Mouse (Mus musculus) embryo, embryonic 9.5 days (tissue): ENCODE measurements around the gene 4930512M02Rik.
"Not testable (repeated sequence)": the region's sequence is repeated elsewhere in the genome, so short reads cannot be mapped to it uniquely, and the experiment has no call there.

Experiments used
- DNase-seq: peaks from one replicate; pipeline ENCODE4 v3.0.0-alpha.2; 2017; ENCODE audit errors: extremely low spot score

Gene 4930512M02Rik

DNA sequence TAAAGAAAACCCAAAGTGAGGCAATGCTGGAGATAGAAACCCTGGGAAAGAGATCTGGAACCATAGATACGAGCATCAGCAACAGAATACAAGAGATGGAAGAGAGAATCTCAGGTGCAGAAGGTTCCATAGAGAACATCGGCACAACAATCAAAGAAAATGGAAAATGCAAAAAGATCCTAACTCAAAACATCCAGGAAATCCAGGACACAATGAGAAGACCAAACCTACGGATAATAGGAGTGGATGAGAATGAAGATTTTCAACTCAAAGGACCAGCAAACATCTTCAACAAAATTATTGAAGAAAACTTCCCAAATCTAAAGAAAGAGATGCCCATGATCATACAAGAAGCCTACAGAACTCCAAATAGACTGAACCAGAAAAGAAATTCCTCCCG, at the start of gene 4930512M02Rik:
Gene 4930512M02Rik (minus strand): TSS at position 101 of the 400 bp plus-strand sequence.
- DNase-seq, result not testable (repeated sequence)

DNA sequence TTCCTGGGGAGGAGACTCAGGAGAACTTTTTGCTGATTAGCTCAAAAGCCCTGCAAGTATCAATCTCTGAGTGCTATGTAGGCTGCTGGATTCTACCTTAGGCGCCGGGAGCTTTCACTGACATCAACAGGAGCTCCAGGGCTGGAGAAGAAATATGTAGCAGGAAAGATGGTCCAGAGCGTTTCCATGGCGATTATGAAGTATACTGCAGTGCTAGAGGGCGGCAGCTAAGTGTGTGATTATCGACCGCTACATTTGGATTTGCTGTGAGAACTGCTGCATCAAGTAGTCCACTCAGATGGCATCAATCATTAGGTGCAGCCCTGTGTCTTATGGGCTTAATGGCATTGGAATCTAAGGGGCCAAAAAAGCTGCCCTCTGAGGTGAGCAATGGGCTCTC, 49.5 kb upstream of the 4930512M02Rik start:
- DNase-seq, result no peak

GRCm38 (mm10) chr11:11676068-11676741, 48.6 kb upstream of the 4930512M02Rik start:
- no peak for DNase-seq

GRCm38 (mm10) chr11:11675063-11675462, 47.4 kb upstream of the 4930512M02Rik start:
- DNase-seq, result no peak

DNA sequence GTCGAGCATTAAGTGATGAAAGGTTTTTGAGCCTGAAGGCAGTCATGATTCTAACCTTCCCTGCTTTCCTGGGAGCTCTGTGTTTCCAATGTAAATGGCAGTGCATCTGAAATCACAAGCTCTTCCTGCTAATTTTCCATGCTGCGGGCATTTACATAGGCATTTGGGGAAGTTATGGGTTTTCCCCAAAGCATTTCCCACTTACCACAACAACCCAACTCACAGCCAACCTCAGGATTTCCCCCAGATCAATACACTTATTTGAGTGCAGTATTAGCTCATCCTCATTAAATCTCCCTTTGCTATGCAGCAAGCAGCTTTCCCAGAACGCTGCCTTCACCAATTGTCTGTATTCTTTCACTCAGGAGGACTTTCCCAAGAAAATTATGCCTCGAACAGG, 45.3 kb upstream of the 4930512M02Rik start:
- DNase-seq, result no peak

- no peak for DNase-seq
These were observed 40.3 kb upstream of the 4930512M02Rik start for GRCm38 (mm10) chr11:11667922-11668290.

DNA sequence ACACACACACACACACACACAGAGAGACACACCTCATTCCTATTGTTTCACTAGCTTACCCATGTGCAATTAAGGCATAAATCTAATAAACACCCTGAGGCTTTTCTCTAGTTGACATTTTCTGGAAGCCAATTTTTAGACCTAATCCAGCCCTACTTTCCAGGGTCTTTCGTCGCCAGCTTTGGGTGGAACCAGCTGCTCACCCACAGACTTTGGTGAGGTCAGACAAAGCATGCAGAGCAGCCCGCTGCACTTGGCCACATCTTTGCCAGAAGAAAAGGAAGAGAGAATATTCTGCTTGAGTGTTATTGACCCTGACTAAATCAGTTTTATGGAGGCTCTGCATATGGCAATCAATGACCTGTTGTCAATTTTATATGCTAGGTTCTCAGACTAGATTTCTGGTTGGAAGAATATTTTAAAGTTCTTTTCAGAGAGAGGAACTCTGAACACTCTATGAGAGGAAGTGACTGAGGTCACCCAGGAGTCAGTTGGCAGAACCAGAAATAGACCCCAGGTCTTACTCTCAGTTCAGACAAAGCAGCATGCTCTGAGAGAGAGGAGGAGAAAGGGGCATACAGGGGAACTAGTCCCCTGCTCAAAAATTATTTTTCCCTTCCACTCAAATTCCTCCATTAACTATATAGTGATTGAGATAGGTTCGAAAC, 39.8 kb upstream of the 4930512M02Rik start:
- DNase-seq, result no peak

GRCm38 (mm10) chr11:11660651-11661050, 33.0 kb upstream of the 4930512M02Rik start:
- no peak for DNase-seq

- no peak for DNase-seq
These were observed 31.2 kb upstream of the 4930512M02Rik start for GRCm38 (mm10) chr11:11658834-11659233.

- DNase-seq, result no peak
These were observed 30.0 kb upstream of the 4930512M02Rik start for GRCm38 (mm10) chr11:11657634-11658033.

GRCm38 (mm10) chr11:11656995-11657530, 29.4 kb upstream of the 4930512M02Rik start:
- DNase-seq, result no peak

DNA sequence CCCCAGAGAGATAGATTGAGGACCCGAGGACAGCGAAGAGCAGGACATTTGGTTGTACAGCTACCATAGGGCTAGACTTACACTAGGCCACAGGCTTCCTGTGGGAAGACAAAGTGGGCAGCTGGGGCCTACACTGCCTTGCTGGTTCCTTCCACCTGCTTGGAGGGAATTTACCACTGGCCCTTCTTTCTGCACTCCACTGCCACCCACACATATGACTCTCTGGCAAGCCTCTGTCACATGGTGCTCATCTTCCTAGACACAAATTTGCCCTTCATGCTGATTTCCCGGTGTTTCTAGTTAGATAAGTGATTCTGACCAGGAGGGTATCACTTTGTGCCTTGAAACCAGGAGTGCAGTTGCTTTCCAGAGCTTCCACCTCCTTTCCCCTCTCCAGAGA, 28.8 kb upstream of the 4930512M02Rik start:
- DNase-seq, result no peak

DNA sequence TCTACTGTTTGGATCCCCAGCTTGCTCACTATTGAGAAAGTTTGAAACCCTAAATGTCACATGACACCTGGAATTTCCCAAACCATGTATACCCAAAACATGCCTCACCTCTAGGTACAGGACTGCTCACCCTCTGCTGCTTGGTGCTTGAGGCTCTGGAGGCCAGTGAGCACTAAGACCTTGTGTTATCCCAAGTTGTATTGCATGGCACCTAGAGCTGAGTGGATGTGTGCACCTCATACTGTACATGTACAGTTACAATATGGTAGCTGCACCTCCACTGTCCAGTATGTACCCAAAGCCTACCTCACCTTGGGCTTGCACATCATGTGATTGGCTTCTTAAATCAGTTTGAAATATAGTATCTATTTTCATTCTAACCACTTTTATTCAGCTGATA, 16.7 kb upstream of the 4930512M02Rik start:
- no peak for DNase-seq

GRCm38 (mm10) chr11:11624073-11624705, 3.4 kb downstream of the 4930512M02Rik start:
- no peak for DNase-seq

DNA sequence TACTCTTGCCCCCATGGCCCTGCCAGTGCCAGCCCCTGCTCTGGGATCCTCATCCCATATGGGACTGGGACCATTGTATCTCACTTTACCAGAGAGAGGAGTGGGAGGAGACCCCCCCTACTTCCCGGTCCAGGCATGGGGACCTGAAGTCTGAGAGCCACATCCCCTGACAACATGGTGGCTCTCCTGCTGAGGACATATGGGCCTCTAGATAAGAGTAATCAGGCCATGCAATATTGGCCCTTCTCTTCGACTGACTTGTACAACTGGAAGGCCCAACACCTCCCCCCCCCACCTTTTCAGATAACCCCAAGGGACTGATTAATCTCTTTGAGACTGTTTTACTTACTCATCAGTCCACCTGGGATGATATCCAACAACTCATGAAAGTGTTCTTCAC, 18.4 kb downstream of the 4930512M02Rik start:
- DNase-seq, result no peak

- DNase-seq, result no peak
These were observed 40.3 kb downstream of the 4930512M02Rik start for GRCm38 (mm10) chr11:11587327-11587726.

DNA sequence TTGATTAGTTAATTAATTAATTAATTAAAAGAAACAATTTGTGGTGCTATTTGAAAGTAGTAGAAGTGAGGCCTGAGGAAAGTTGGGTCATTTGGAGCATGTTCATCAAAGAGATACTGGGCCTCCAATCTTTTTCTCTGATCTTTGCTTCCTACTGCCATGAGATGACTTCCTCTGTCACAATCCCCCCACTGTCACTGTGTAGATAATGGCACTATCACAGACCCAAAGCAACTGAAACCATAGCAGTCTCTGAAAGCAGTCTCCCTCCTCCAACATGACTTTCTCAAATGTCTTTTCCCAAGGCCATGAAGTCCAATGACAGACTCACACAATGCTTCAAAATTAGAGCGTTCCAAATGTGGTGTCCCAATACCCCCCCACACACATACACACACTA, 41.2 kb downstream of the 4930512M02Rik start:
- no peak for DNase-seq

DNA sequence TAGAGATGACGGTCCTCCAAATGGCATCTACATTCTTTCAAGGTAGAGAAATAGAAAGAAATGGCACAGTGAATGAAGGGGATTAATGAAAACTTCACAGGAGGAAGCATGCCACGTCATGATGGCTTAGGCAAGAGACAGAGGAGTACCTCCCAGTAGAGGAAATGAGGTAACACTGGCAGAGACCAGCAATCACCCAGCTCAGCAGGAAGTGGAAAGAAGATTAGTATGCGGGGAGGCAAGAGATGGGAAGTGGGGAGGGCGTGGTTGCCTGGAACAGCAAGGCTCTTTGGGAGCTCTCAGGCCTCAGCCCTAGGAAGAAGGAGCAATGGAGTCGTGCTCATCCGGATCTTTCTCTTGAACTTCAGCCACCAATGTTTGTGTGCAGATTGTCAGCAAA, 53.9 kb downstream of the 4930512M02Rik start:
- DNase-seq, result no peak

- DNase-seq, result no peak
These were observed 56.9 kb downstream of the 4930512M02Rik start for GRCm38 (mm10) chr11:11570747-11571146.

- peak; percentile 10 for DNase-seq
These were observed 58.0 kb downstream of the 4930512M02Rik start for GRCm38 (mm10) chr11:11569466-11570132.

- DNase-seq, result no peak
These were observed 59.6 kb downstream of the 4930512M02Rik start for GRCm38 (mm10) chr11:11568033-11568432.

DNA sequence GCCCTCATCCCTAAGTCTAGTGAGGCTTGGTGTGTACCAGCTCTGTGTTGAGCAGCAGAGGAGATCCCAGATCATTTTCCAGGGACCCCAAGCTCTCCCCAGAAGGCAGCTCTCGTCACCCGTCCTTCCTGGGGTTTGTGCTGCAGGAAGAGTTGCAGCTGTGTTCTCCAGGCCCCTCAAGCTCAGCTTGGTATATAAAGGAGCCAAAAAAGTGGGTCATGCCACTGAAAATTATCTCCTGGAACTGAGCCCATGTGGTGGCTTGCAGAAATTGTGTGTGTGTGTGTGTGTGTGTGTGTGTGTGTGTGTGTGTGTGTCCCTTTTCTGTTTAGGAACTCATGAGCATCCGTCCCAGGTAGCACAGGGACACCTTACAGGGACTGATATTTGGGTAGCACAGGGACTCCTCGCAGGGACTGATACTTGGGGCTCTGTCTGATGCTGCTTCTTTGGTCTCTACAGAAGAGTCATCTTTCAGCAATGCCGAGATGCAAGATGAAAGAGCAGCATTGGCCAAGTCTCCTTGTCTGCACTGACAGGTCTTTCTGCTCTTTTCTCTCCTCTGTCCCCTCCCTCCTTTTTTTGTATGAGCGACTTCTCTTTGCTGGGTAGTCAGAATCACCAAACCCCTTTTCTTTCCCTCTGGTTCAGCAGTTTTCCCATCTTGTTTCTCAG, 62.4 kb downstream of the 4930512M02Rik start:
- no peak for DNase-seq
